Mouse (Mus musculus) liver, adult 2 months (tissue): Measurements from ENCODE around the gene Mmp1b. TPM values are rescaled to one million over a fixed set of nuclear protein-coding genes. Genes with fewer than 3 reads are reported as not detected.
"Not testable (repeated sequence)": the region's sequence is repeated elsewhere in the genome, so short reads cannot be mapped to it uniquely, and the experiment has no call there.

ENCODE experiments used
- DNase-seq: peaks from one replicate; pipeline ENCODE4 v3.0.0-alpha.2; 2011; ENCODE audit warnings: low read depth, low spot score; ENCODE audit errors: extremely low read depth
- H3K27ac ChIP-seq: fragments of 200-500 bp; replicated peaks from 2 replicates; pipeline ENCODE4 v1.5.1; 2012; ENCODE audit warnings: low read depth, mild to moderate bottlenecking, control low read depth, inconsistent platforms, low read length; ENCODE audit not compliant: insufficient read depth
- H3K27me3 ChIP-seq: fragments of 200-500 bp; 2 replicates; pipeline ENCODE4 v1.6.1; 2012; ENCODE audit warnings: mild to moderate bottlenecking, moderate library complexity, low read length, inconsistent platforms; ENCODE audit not compliant: control insufficient read depth, insufficient read depth
- H3K36me3 ChIP-seq: fragments of 200-500 bp; 2 replicates; pipeline ENCODE4 v1.6.1; 2012; ENCODE audit warnings: low read length, inconsistent platforms; ENCODE audit not compliant: control insufficient read depth, insufficient read depth
- H3K4me1 ChIP-seq: fragments of 200-500 bp; 2 replicates; pipeline ENCODE4 v1.6.1; 2011; ENCODE audit warnings: low read length; ENCODE audit not compliant: control insufficient read depth, insufficient read depth
- H3K4me3 ChIP-seq: fragments of 200-500 bp; 2 replicates; pipeline ENCODE4 v1.5.1; 2011; ENCODE audit warnings: low read depth, mild to moderate bottlenecking, control low read depth, low read length, moderate library complexity; ENCODE audit not compliant: insufficient read depth
- H3K79me2 ChIP-seq: fragments of 200-500 bp; 2 replicates; pipeline ENCODE4 v1.6.1; 2012; ENCODE audit warnings: inconsistent platforms, mild to moderate bottlenecking, low read length, moderate library complexity; ENCODE audit not compliant: control insufficient read depth, insufficient read depth
- H3K9ac ChIP-seq: fragments of 200-500 bp; 2 replicates; pipeline ENCODE4 v1.6.1; 2012; ENCODE audit warnings: low read depth, mild to moderate bottlenecking, control low read depth, inconsistent platforms, low read length
- CTCF ChIP-seq: fragments of 200-500 bp; IDR thresholded peaks from 2 replicates; pipeline ENCODE4 v1.5.1; 2011; ENCODE audit warnings: low read depth, low read length, control low read depth
- POLR2A ChIP-seq: fragments of 200-500 bp; IDR thresholded peaks from 2 replicates; pipeline ENCODE4 v1.6.1; 2011; ENCODE audit warnings: low read length, control low read depth; ENCODE audit not compliant: insufficient read depth; ENCODE audit errors: extremely low read depth
- WGBS: fragments of 180-500 bp; shearing (Covaris S2); methylation state at CpG from one replicate; pipeline ENCODE4 v1.1.7; 2018; 5-methylcytosine and 5-hydroxymethylcytosine counted together
- polyA plus RNA-seq: library from polyadenylated mRNA; depleted of rRNA; stranded (reverse); fragments of >200 nt; gene quantifications from 2 replicates; pipeline ENCODE4 v1.2.3, GENCODE M21; 2012; rRNA removed
- total RNA-seq: library from RNA; depleted of rRNA; stranded (reverse); fragments of >200 nt; gene quantifications from 2 replicates; pipeline ENCODE4 v1.2.3, GENCODE M21; 2014; rRNA removed

Gene Mmp1b
- total RNA-seq (not detected in 2 replicates), polyA plus RNA-seq (not detected in 2 replicates)

DNA sequence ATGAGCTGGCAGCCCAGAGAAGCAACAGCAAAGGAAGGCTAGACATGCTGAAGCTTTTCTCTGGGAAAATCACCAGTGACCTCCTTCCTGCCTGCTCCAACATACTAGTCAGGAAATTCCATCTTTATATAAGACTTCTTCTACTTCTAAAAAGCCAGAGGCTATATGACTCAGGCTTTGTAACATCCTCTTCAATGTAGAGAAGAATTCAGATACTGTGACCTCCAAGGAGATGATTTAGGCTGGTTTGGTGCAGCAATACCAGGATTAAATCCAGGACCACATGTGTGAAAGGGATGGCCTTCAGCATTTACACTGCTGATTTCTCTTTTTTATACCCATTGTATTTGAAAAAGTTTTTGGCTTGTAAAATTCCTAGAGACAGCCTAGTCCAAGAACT is at the start of gene Mmp1b:
Mmp1b (minus strand) TSS at position 101 of the 400 bp plus-strand sequence.
- Histone ChIP-seq H3K9ac (no peak within 1 kb of the TSS), H3K27ac (no peak within 1 kb of the TSS), H3K36me3 (no peaks in the 10 kb centered on the region), H3K4me3 (no peak within 1 kb of the TSS), H3K27me3 (no peaks in the 10 kb centered on the region), H3K4me1 (no peaks in the 10 kb centered on the region), H3K79me2 (no peaks in the 10 kb centered on the region)
- TF ChIP-seq POLR2A (no peak), CTCF (no peak)
- no peak for DNase-seq

DNA sequence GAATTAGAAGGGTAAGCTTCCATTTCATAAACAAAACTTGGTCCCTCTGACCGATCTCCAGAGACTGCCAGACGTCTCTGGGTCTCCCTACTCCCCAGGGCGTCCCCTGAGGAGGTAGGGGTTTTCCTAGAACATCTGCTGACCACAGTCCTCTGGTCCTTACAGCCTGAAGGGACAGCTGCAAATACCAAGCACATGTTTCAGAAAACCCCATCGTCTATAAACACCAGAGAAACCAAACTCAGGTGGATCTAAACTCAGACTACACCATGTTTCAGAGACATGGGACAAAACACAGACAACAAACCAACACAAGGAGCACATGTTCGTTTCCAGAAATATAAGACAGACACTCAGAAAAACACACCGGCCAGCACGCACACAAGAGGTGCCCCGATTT is 8.7 kb upstream of the Mmp1b start:
- 77% methylated on average over 8 of the region's 8 CpGs for WGBS
- not testable (repeated sequence) for H3K79me2 ChIP-seq, H3K36me3 ChIP-seq, H3K4me1 ChIP-seq, H3K9ac ChIP-seq, H3K27ac ChIP-seq, H3K27me3 ChIP-seq, DNase-seq, H3K4me3 ChIP-seq

DNA sequence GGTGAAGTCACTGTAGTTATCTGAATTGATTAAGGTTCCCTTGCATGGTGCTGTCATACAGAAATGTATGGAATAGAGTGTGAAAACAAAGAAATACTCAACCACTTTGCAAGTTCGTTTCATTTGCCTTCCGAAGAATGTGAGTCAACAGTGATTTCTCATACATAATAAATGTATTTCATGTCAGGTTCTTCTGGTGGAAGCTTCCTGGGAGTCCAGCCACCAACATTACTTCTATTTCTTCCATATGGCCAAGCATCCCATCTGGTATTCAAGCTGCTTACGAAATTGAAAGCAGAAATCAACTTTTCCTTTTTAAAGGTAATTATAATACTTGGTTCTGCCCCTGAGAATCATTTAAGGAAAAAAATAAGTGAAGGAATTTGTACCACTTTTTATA is 33.3 kb downstream of the Mmp1b start:
- no peaks in the 10 kb centered on the region for H3K36me3 ChIP-seq
- H3K4me1 ChIP-seq = no peaks in the 10 kb centered on the region
- no peaks in the 10 kb centered on the region for H3K27me3 ChIP-seq
- DNase-seq = no peak
- H3K27ac ChIP-seq = no peak overlapping the region
- TF ChIP-seq CTCF (no peak), POLR2A (no peak)
- 77% methylated on average over 3 of the region's 3 CpGs for whole genome bisulfite sequencing
- no peaks in the 10 kb centered on the region for H3K79me2 ChIP-seq
- H3K4me3 ChIP-seq = no peak overlapping the region
- no peak overlapping the region for H3K9ac ChIP-seq

DNA sequence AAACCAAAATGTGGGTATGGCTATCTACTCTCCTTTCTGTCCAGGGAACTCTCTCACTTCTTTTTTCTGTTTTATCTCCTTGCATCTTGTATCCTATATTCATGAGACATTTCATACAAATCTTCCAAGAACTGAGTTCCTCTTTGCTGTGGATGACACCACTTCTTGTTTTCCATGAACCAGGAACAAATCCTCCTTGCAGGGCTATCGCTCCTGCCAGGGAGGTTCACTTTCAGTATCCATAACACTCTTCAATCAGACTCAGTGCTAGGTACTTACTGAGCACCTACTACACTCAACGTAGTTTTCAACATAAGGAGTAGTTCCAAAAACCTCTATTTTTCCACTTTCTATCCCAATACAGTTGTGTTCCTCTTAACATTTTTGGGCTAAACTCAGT is 42.3 kb downstream of the Mmp1b start:
- H3K4me3 ChIP-seq = no peak overlapping the region
- 75% methylated on average over 2 of the region's 2 CpGs for WGBS

DNA sequence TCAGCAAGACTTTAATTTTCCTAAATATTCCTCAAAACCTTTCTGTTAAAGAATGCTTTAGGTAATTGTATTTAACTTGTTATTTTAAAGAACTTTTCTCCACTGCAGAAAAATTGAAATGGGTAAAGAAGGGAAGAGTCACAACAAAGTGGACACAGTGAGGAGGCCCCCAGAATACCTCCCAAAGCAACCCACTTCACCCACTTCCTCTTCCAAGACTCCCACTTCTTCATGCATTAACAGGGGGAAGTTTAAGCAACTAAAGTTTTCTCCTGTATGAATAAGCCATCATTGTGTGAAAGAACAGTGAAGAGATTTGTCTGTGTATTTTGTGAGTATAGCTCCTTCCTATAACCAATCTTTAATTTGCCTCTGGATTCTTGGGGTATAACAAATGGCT is 43.7 kb downstream of the Mmp1b start, which contains the start of gene Mmp12:
Mmp12 (plus strand) TSS at position 275 of the 400 bp plus-strand sequence.
- H3K27me3 ChIP-seq = no peaks in the 10 kb centered on the region
- no peak within 1 kb of the TSS for H3K4me3 ChIP-seq
- no peak within 1 kb of the TSS for H3K9ac ChIP-seq
- H3K36me3 ChIP-seq = no peaks in the 10 kb centered on the region
- H3K27ac ChIP-seq = no peak within 1 kb of the TSS
- H3K79me2 ChIP-seq = no peaks in the 10 kb centered on the region
- TF ChIP-seq CTCF (no peak), POLR2A (no peak)
- no peaks in the 10 kb centered on the region for H3K4me1 ChIP-seq
- DNase-seq = no peak

More for the DNA sequence above, 42.3 kb downstream of the Mmp1b start:
- TF ChIP-seq CTCF (no peak), POLR2A (no peak)
- H3K4me1 ChIP-seq = no peaks in the 10 kb centered on the region
- H3K9ac ChIP-seq = no peak overlapping the region
- H3K27ac ChIP-seq = no peak overlapping the region
- peak; percentile 8 for DNase-seq
- no peaks in the 10 kb centered on the region for H3K36me3 ChIP-seq
- no peaks in the 10 kb centered on the region for H3K79me2 ChIP-seq
- H3K27me3 ChIP-seq = no peaks in the 10 kb centered on the region

DNA sequence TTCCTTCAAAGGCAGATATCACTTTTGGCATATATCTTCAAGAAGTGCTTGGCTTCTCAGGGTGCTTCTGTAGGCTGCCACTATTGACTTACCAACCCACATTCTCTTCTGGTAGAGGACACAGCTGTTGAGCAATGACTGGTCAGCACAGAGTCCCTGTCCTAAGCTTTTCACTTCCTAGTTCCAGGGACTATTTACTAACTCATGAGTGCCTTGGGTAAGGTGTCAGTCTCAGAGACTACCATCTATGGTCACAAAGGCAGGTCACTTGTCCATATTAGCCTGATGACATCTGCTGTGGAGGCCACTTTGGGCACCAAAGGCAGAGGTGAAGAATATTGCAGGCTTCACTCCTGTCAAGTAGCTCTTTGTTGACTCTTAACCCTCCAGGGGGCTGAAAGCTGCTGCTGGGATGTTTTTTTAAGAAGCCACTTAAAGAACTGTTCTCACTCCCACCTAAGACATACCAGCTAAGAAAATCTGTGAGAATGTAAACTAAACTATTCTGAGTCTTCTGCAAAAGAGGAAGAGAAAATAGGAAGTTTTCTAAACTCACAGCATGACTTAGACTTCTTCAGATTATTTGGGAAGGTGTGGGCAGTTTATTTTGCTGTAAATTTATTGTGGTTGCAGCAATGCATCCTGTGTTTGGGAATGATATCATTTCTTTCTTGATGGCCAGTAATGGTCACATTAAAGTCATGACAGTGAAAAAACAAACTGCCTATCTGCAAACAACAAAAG is 50.9 kb downstream of the Mmp1b start:
- Histone ChIP-seq H3K27me3 (no peaks in the 10 kb centered on the region), H3K4me1 (no peaks in the 10 kb centered on the region), H3K27ac (peak overlapping the region; percentile 18; the same call in 1 of the 2 replicates), H3K4me3 (no peak overlapping the region), H3K36me3 (no peaks in the 10 kb centered on the region), H3K79me2 (no peaks in the 10 kb centered on the region), H3K9ac (no peak overlapping the region)
- DNase-seq = peak; percentile 18
- TF ChIP-seq CTCF = no peak
- TF ChIP-seq POLR2A = no peak
